Mouse (Mus musculus): ENCODE data around the gene Olfr16. TPM values are rescaled to one million over a fixed set of nuclear protein-coding genes. Genes with fewer than 3 reads are reported as not detected.

The Olfr16 gene
- total RNA-seq (2023), result not detected in 2 replicates

GRCm38 (mm10) chr1:172950160-172950559 lies at the start of gene Olfr16:
TSS of gene Olfr16 (plus strand) at chr1:172950409.

Other genes starting within 250 kb of the Olfr16 start
- not detected in 2 replicates for gene Apcs, start 55.4 kb upstream of the Olfr16 start, total RNA-seq (2023)
- gene Olfr1408, start 187.0 kb downstream of the Olfr16 start, total RNA-seq (2023), result not detected in 2 replicates
- not detected in 2 replicates for gene Olfr1406, start 240.2 kb downstream of the Olfr16 start, total RNA-seq (2023)
- not detected in 2 replicates for gene Olfr218, start 247.4 kb downstream of the Olfr16 start, total RNA-seq (2023)

Measured in neutrophil, adult 65 days (primary cell).